ENCODE assay signal across 11 mouse cellular contexts in the genomic region with DNA sequence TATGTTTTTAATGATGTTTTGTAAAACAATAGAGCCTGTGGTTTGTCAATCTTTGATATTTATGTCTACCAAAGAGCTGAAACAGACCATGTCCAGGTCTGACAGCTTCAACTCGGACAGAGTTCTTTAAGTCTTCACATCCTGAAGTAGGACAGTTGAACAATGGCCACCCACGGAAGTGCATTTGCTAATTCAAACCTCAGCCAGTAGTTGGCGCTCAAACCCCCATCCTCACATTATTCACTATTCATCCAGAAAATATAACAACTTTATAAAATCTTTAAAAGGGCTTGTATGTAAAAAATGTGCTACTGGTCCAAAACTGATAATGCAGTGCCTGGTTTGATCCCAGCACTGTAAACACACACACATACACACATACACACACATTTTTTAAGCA.
DNase-seq lines count a peak whose midpoint lies in the region; ATAC-seq and TF ChIP-seq lines count a peak whose summit lies in the region.
"Had no signal": no experiment of that assay in that cellular context is flagged by ENCODE, and none has a peak within 500 bp of the region (broad histone marks: within the 10 kb centered on the region; RNA-seq: fewer than 3 reads in every experiment).

No protein-coding gene starts in this region.

- DNase-seq in adrenal gland, adult 18-20 months (ENCODE audit: low spot score in 2 of 2), result peak; percentile 34 to 41
- DNase-seq in adrenal gland, adult 8-10 months, result no peak
- no peak for DNase-seq in left cerebral cortex, adult 2 months (ENCODE audit: extremely low spot score in 1 of 2, low spot score in 2 of 2)
- no peak for DNase-seq in left cerebral cortex, postnatal 36 days (ENCODE audit: low spot score in 2 of 2)
- peak; percentile 15 for DNase-seq in adrenal gland, postnatal 25 days
- DNase-seq in retina, postnatal 1 day, result peak; percentile 41
- DNase-seq in cerebellum, postnatal 36 days, result no peak

- no peak overlapping the region for H3K4me3 ChIP-seq in left cerebral cortex, adult 2 months
- H3K4me3 ChIP-seq: embryonic facial prominence, embryonic 13.5 days; hindbrain, embryonic 15.5 days; lung, embryonic 15.5 days had no signal

- no peak overlapping the region for H3K27ac ChIP-seq in left cerebral cortex, adult 2 months
- H3K27ac ChIP-seq: embryonic facial prominence, embryonic 13.5 days; hindbrain, embryonic 15.5 days; lung, embryonic 15.5 days had no signal

- intact Hi-C loops in left cerebral cortex, adult 2 months (cut with DNase I), result no loop called here
- intact Hi-C loops in left cerebral cortex, postnatal 36 days (cut with DNase I), result no loop called here

- no peak for ATAC-seq in monocyte, adult 5-6 weeks (replicated peaks; ENCODE audit: insufficient number of reproducible peaks, low FRiP score, low TSS enrichment, poor library complexity, severe bottlenecking)

- peak; percentile 60 for TF ChIP-seq CTCF in left cerebral cortex, adult 2 months (IDR thresholded peaks at IDR 0.05)

Comparison
In these comparisons a context has a peak if more than half of its experiments do, and no peak if none do; other contexts are left out.
1. DNase-seq: peak in adrenal gland, adult 18-20 months (2 of 2), adrenal gland, postnatal 25 days (single experiment) and retina, postnatal 1 day (single experiment); none in adrenal gland, adult 8-10 months (single experiment), left cerebral cortex, adult 2 months (0 of 2), left cerebral cortex, postnatal 36 days (0 of 2) and cerebellum, postnatal 36 days (0 of 2).